Mouse (Mus musculus): ENCODE results near the gene Hoxa1.

DNA sequence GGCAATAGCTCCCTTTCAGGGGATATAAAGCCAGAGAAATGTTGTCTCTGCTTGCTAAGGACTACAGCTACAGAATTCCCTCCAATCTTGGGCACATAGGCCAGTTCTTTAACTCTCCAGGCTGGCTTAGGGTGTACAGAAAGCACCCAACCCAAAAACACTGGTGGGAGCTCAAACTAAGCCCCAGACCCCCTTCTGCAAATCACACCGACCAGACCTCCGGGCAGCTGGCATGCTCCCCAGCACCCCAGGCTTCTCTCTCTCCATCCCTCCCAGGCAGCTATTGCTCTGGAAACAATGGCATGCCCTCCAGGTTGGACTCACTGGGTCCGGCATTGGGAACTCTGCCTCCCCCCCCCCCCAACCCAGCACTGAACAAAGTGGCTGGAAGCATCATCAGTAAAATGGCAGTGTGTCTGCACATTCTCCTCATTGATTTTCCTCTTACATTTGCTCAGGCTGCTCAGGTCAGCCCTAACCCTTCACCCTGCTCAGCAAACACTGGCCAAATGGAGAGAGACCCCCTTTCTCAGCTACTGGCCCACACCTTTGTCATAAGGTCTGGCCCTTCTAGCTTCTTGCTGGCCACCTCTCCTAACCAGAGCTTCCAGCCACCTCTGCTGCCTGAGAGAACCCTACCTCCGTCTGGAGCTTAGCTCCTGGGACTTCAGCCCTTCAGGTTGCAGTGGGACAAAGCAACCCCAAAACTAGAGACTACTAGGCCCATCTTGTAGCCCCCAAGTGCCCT lies 21.0 kb upstream of the Hoxa1 start:
- TF ChIP-seq CTCF (IDR thresholded peaks at IDR 0.05; ENCODE audit: insufficient read depth, low read depth, low read length) (no peak), POLR2A (IDR thresholded peaks at IDR 0.05; ENCODE audit: insufficient read depth, low read depth, low read length) (no peak)
